Mouse (Mus musculus): ENCODE measurements around the gene Fam53b. TPM values are rescaled to one million over a fixed set of nuclear protein-coding genes. Genes with fewer than 3 reads are reported as not detected.

The Fam53b gene
- polyA plus RNA-seq, 2 experiments, result 12.9 to 20.0 TPM

- Histone ChIP-seq H3K4me2 (ENCODE audit: low read depth) (no peak overlapping the region), H3K36me3 (replicated peaks; ENCODE audit: control insufficient read depth, insufficient read depth, low read depth) (peaks cover 79% of the 10 kb centered on the region), H3K27ac (no peak overlapping the region), H3K4me1 (replicated peaks; ENCODE audit: control insufficient read depth in 2 of 2, insufficient read depth in 2 of 2, low read length in 1 of 2) (peaks cover 9 to 11% of the 10 kb centered on the region in 2 experiments), H3K27me3 (ENCODE audit: control insufficient read depth, insufficient read depth, low read length) (no peaks in the 10 kb centered on the region), H3K9ac (replicated peaks) (no peak overlapping the region), H3K9me3 (ENCODE audit: control insufficient read depth, low read length) (no peaks in the 10 kb centered on the region), H3K4me3 (ENCODE audit: insufficient read depth in 1 of 2, low read depth in 2 of 2, low read length in 2 of 2) (no peak overlapping the region)
- TF ChIP-seq CTCF (IDR thresholded peaks at IDR 0.05; ENCODE audit: low read depth), result no peak
- no peak for TF ChIP-seq EP300 (IDR thresholded peaks at IDR 0.05; ENCODE audit: low read depth)
- WGBS (ENCODE audit: insufficient replicate concordance), result 80% methylated on average over 5 of the region's 5 CpGs
- DNase-seq (ENCODE audit: low read depth in 3 of 3, low spot score in 3 of 3) (no peak), ATAC-seq (ENCODE audit: insufficient read depth) (no peak)
These were observed 57.4 kb downstream of the Fam53b start for GRCm38 (mm10) chr7:132756325-132756724.

DNA sequence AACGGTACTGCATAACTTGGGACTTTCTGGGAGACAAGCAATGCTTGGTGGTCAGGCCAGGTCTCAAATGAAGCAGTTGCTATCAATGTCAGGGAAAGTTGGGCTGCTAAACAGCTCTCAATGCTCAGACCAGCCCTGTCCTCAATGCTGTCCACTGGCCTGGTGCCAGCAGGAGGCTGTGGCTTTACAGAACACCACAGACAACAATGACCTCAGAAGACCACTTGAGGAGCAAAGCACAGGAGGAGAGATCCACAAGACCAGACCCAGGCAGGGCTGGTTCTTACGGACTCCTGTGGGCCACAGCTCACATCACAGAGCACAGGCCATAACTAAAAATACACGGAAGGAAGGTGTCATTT is 59.3 kb downstream of the Fam53b start:
- Histone ChIP-seq H3K4me3 (ENCODE audit: insufficient read depth in 1 of 2, low read depth in 2 of 2, low read length in 2 of 2) (no peak overlapping the region), H3K4me2 (ENCODE audit: low read depth) (no peak overlapping the region), H3K27me3 (ENCODE audit: control insufficient read depth, insufficient read depth, low read length) (no peaks in the 10 kb centered on the region), H3K27ac (no peak overlapping the region), H3K36me3 (replicated peaks; ENCODE audit: control insufficient read depth, insufficient read depth, low read depth) (peaks cover 83% of the 10 kb centered on the region), H3K4me1 (replicated peaks; ENCODE audit: control insufficient read depth in 2 of 2, insufficient read depth in 2 of 2, low read length in 1 of 2) (peaks cover 9 to 11% of the 10 kb centered on the region in 2 experiments), H3K9me3 (ENCODE audit: control insufficient read depth, low read length) (no peaks in the 10 kb centered on the region), H3K9ac (replicated peaks) (no peak overlapping the region; the same call in 1 of the 2 replicates)
- ATAC-seq (ENCODE audit: insufficient read depth) (no peak), DNase-seq (ENCODE audit: low read depth in 3 of 3, low spot score in 3 of 3) (no peak)
- TF ChIP-seq CTCF (IDR thresholded peaks at IDR 0.05; ENCODE audit: low read depth), result no peak
- no peak for TF ChIP-seq EP300 (IDR thresholded peaks at IDR 0.05; ENCODE audit: low read depth)
- WGBS (ENCODE audit: insufficient replicate concordance), result 79% methylated on average over 3 of the region's 3 CpGs

DNA sequence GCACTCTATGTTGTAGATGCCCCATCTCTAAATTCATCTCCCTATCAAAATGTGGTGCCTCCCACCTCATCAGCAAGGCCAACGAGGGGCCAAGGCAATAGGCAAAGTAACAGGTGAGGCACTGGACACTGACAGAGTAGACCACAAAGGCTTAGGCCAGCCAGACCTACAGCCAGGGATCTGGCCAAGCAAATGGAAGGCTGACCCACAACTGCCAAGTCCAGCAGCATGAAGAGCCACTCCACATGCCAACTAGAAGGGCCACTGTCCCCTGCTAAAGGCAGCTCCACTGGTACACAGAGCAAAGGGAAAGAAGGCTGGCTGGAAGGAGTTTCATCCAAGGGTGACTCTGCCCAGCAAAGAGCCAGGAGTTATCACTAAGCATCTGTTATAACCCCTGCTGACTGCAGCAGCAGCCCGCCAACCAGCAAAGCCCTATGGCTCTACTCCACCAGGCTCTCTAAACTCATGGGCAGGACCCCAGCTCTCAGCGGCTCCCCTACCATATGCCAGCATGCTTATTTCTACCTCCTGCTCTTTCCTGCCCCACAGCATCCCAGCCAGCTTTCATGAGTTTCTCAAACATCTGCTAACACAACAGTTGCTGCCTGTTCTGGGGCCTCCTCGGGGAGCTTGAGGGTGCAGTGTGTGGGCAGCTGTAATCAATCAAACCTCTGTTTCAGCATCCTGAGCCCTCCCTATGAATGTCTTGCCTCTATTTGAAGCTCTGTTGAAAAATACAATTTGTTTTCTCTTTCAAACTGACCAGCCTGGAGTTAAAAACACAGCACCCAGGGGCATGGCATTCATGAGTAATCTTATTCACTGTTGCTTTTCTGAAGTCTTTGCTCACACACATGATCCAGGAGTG is 59.9 kb downstream of the Fam53b start:
- ATAC-seq (ENCODE audit: insufficient read depth), result 0 out of 2 replicates have a peak, but pooled peaks have one; percentile 26
- peaks cover 83% of the 10 kb centered on the region for H3K36me3 ChIP-seq (replicated peaks; ENCODE audit: control insufficient read depth, insufficient read depth, low read depth)

DNA sequence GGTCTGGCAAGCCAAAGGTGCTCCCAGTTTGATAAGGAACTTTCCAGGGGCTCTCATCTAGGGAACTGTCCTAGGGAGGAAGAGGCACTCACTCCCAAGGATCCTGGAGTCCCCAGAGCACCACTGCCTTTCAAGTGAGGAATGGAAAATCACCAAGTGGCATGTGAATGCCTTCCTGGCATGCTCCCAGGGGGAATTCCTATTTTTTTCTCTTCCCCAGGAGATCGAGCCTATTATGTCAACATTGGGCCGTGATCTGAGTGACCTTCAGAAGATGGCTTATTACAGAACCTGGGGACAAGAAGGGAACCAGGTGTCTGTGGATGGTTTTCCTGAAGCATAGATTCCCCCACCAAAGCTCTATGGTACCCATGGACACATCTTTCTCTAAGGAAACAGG is 62.0 kb downstream of the Fam53b start:
- ATAC-seq (ENCODE audit: insufficient read depth) (no peak), DNase-seq (ENCODE audit: low read depth in 3 of 3, low spot score in 3 of 3) (no peak)
- WGBS (ENCODE audit: insufficient replicate concordance), result 97% methylated on average over 2 of the region's 2 CpGs
- peaks cover 77% of the 10 kb centered on the region for H3K36me3 ChIP-seq (replicated peaks; ENCODE audit: control insufficient read depth, insufficient read depth, low read depth)
- no peak overlapping the region for H3K9ac ChIP-seq (replicated peaks)
- TF ChIP-seq CTCF (IDR thresholded peaks at IDR 0.05; ENCODE audit: low read depth), result no peak
- no peak for TF ChIP-seq EP300 (IDR thresholded peaks at IDR 0.05; ENCODE audit: low read depth)
- H3K9me3 ChIP-seq (ENCODE audit: control insufficient read depth, low read length), result no peaks in the 10 kb centered on the region
- H3K27me3 ChIP-seq (ENCODE audit: control insufficient read depth, insufficient read depth, low read length), result no peaks in the 10 kb centered on the region
- H3K27ac ChIP-seq, result no peak overlapping the region
- no peak overlapping the region for H3K4me3 ChIP-seq (ENCODE audit: insufficient read depth in 1 of 2, low read depth in 2 of 2, low read length in 2 of 2)
- peaks cover 9 to 11% of the 10 kb centered on the region in 2 experiments for H3K4me1 ChIP-seq (replicated peaks; ENCODE audit: control insufficient read depth in 2 of 2, insufficient read depth in 2 of 2, low read length in 1 of 2)
- H3K4me2 ChIP-seq (ENCODE audit: low read depth), result no peak overlapping the region

More for the DNA sequence above, 59.9 kb downstream of the Fam53b start:
- 66% methylated on average over 4 of the region's 4 CpGs for WGBS (ENCODE audit: insufficient replicate concordance)
- Histone ChIP-seq H3K4me2 (ENCODE audit: low read depth) (no peak overlapping the region), H3K9ac (replicated peaks) (no peak overlapping the region), H3K4me3 (ENCODE audit: insufficient read depth in 1 of 2, low read depth in 2 of 2, low read length in 2 of 2) (no peak overlapping the region), H3K27ac (no peak overlapping the region), H3K27me3 (ENCODE audit: control insufficient read depth, insufficient read depth, low read length) (no peaks in the 10 kb centered on the region), H3K4me1 (replicated peaks; ENCODE audit: control insufficient read depth in 2 of 2, insufficient read depth in 2 of 2, low read length in 1 of 2) (peaks cover 9 to 11% of the 10 kb centered on the region in 2 experiments), H3K9me3 (ENCODE audit: control insufficient read depth, low read length) (no peaks in the 10 kb centered on the region)
- no peak for DNase-seq (ENCODE audit: low read depth in 3 of 3, low spot score in 3 of 3)
- TF ChIP-seq EP300 (IDR thresholded peaks at IDR 0.05; ENCODE audit: low read depth) (no peak), CTCF (IDR thresholded peaks at IDR 0.05; ENCODE audit: low read depth) (no peak)

- peaks cover 4 to 8% of the 10 kb centered on the region in 2 experiments for H3K4me1 ChIP-seq (replicated peaks; ENCODE audit: control insufficient read depth in 2 of 2, insufficient read depth in 2 of 2, low read length in 1 of 2)
- no peak for ATAC-seq (ENCODE audit: insufficient read depth)
- no peak overlapping the region for H3K4me2 ChIP-seq (ENCODE audit: low read depth)
- H3K9me3 ChIP-seq (ENCODE audit: control insufficient read depth, low read length), result no peaks in the 10 kb centered on the region
- no peak overlapping the region for H3K9ac ChIP-seq (replicated peaks)
- no peak for TF ChIP-seq CTCF (IDR thresholded peaks at IDR 0.05; ENCODE audit: low read depth)
- TF ChIP-seq EP300 (IDR thresholded peaks at IDR 0.05; ENCODE audit: low read depth), result no peak
- no peak overlapping the region for H3K27ac ChIP-seq
- H3K4me3 ChIP-seq (ENCODE audit: insufficient read depth in 1 of 2, low read depth in 2 of 2, low read length in 2 of 2), result no peak overlapping the region
- H3K36me3 ChIP-seq (replicated peaks; ENCODE audit: control insufficient read depth, insufficient read depth, low read depth), result peaks cover 63% of the 10 kb centered on the region
- no peak for DNase-seq (ENCODE audit: low read depth in 3 of 3, low spot score in 3 of 3)
- WGBS (ENCODE audit: insufficient replicate concordance), result 91% methylated on average over 11 of the region's 11 CpGs
- H3K27me3 ChIP-seq (ENCODE audit: control insufficient read depth, insufficient read depth, low read length), result no peaks in the 10 kb centered on the region
These were observed 64.2 kb downstream of the Fam53b start for GRCm38 (mm10) chr7:132749504-132749903.

Data from liver, embryonic 14.5 days (tissue).